Mouse (Mus musculus): ENCODE data around the gene Tdp1.

Gene Tdp1

DNA sequence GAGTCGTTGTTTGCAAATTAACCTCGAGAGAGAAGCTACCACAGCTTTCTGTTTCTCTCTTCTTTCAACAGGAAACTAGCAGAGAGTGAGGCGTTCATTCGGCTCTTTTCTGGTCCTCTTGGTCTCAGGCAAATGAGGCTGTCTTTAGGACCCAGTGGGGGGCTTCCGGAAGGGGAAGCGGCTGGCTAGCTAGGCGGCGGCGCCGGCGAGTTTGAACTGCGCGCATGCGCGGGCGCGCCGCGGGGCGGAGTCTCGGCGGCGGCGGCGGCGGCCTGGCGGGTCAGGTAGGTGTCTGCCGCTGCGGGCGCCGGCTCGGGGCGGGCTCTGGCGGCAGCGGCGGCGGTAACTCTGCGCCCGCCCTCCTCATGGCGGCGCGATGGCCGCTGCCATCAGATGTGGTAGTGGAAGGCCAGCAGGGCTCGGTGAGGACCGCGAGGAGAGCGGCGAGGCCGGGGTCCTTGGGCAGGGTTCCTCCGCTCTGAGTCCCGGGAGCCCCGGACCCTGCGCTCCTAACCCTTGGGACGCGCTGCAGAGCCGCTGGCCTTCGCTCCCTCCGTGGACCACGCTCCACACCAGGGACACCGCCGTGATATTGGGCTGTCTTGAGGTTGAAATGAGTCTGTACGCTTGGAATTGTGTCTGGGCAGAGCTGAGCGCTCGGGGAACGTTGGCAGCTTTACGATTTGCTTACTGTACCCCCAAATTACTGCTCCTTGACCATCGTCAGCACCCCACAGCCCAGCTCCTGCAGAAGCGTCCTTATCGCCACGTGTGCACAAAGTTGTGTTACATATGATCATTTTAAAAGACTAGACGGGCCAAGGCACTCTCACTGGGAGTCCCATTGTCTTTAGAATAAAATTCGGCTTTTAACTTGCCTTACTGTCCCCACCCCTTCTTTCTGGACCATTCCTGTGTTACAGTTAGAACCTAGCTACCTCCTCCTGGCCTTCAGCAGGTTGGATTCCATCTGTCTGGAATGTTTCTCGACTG is at the start of gene Tdp1, which contains the start of gene Efcab11:
TSS of gene Tdp1 (plus strand) at position 249 of the 993 bp plus-strand sequence.
TSS of gene Efcab11 (minus strand) at position 171 of the 993 bp plus-strand sequence.
- peak; percentile 88 for DNase-seq (ENCODE audit: low spot score)

DNA sequence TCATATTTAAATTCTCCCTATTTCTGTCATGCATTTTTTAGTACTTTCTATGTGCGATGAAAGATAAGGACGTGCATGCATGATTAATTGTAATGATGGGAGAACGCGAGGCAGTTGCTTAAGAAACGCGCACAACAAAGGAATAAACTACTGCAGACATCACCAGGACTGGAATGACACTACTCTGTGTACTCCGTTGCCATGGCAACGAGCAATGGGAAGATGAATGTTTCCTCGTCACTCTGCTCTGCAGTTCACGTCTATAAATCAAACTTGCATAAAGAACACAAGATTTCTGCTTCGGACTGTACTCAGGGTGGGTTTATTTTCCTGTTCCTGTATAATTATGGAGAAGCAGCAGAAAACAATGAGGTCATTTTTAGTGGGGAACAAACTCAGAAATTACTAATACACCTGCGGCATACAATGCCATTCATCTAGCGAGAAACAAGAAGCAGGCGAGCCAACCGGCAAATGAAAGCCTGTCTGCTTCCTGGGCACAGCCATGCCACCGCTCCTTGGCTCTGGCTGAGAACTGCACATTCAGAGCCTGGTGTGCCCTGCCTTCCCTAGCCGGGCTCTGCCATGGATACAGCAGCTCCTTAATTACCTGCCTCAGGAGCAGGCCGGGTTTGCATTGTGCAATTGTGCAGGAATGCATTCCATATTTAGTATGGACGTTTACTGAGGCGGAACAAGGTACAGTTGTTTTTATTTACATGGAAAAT is 47.7 kb upstream of the Tdp1 start:
- DNase-seq (ENCODE audit: low spot score): no peak

DNA sequence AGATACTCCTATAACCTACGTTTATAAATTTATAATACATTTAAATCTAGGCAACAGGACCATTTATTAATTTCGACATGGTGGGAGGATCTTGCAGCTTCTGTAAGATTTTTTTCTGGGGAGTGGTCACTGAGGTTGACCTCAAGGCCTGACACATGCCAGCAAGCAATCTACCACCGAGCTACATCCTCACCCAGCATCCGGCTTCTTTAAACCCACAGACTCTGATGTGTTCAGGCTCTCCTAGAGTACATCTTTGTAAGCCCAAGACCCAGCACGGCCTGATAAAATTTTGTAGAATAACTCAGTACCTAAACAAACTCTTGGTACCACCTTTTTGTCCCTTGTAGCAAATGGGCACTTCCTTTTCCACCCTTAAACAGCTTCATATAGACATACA is 46.8 kb upstream of the Tdp1 start:
- DNase-seq (ENCODE audit: low spot score): no peak

- no peak for DNase-seq (ENCODE audit: low spot score)
These were observed 46.2 kb upstream of the Tdp1 start for GRCm38 (mm10) chr12:99838109-99838508.

- no peak for DNase-seq (ENCODE audit: low spot score)
These were observed 45.6 kb upstream of the Tdp1 start for GRCm38 (mm10) chr12:99838703-99839102.

DNA sequence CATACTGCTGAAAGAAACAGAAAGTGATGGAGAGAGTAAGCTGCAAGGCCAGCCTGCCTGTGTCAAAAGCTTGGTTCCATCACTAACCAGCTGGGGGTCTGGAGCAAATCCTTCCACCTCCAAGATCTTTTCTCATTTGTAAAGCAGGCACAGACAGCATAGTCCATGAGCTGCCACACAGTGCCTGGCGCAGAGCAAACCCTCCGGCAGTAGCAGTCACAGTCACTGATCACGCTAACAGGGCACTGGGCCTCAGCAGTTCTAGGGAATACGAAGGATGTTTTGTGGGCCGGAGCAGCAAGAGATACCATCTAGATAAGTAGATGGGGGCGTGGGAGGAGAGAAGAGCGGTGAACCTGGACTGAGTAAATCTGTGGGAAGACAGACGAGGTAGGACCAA is 39.4 kb upstream of the Tdp1 start:
- no peak for DNase-seq (ENCODE audit: low spot score)

GRCm38 (mm10) chr12:99849996-99850395 is 34.3 kb upstream of the Tdp1 start:
- no peak for DNase-seq (ENCODE audit: low spot score)

DNA sequence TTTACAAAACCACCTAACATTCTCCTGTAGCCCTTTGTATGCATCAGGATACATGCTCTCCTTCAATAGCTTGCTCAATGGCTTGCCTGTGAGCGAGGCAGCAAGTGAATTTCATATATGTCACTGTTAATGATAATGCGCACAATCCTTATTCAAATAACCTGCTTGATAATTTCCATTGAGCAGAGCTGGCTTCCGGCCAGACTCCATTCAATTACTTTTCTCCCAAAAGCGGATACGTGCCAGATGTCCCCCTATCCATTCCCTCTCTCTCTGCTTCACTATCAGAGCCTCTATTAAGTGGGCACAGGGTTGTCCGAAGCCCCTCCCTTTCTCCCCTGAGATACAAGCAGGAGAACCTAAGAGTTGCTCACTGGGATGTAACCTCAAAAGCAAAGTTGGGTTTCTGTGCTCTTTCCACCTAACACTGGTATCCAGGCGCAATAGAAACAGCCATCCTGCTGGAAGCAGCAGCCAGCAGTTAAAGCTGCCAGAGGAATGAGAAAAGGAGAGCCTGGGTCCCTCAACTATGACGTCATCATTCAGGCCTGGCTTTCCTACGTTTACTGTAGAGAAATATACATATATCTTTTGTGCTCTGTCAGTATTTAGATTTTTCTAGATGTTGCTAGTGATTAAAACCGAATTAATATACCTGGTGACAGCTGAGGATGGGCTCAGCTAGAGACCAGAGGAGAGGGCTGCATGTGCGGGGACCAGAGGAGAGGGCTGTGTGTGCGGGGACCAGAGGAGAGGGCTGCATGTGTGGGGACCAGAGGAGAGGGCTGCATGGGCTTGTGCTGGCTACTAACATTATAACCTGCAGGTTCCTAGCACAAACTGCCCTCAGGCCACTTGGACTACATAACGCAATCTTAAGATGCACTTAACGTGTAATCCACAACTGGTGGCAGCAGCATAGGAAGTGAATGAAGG is 30.7 kb upstream of the Tdp1 start:
- no peak for DNase-seq (ENCODE audit: low spot score)

DNA sequence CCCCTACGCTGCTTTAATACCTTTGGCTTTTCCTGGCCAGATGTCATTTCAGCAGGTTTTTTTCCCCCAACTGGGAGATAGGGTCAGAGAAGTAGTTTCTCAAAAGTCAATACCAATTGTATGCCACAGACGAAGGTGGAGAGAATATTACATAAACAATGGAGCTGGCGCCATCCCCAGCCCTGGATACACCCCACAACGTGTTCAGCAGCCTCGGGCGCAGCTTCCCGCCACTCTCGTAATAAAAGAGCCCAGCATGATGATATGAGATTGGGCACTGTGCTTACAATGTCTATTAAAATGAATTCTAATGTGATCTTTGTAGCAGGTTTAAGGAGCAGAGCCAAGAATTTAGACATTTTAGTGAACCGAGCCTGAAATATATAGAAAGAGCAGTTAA is 28.3 kb upstream of the Tdp1 start:
- DNase-seq (ENCODE audit: low spot score): no peak

DNA sequence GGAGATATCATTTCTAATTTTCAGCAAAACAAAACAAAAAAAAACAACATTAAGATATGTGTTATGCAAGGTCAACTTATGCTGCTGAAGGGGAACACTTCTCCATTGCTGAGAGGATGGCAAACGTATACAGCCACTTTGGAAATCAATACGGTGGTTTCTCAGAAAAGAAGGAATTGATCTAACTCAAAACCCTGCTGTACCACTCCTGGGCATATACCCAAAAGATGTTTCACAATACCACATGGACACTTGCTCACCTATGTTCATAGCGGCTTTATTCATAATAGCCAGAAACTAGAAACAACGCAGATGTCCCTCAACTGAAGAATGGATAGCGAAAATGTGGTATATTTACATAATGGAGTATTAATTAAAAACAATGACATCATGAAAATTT is 25.7 kb upstream of the Tdp1 start:
- DNase-seq (ENCODE audit: low spot score): no peak

DNA sequence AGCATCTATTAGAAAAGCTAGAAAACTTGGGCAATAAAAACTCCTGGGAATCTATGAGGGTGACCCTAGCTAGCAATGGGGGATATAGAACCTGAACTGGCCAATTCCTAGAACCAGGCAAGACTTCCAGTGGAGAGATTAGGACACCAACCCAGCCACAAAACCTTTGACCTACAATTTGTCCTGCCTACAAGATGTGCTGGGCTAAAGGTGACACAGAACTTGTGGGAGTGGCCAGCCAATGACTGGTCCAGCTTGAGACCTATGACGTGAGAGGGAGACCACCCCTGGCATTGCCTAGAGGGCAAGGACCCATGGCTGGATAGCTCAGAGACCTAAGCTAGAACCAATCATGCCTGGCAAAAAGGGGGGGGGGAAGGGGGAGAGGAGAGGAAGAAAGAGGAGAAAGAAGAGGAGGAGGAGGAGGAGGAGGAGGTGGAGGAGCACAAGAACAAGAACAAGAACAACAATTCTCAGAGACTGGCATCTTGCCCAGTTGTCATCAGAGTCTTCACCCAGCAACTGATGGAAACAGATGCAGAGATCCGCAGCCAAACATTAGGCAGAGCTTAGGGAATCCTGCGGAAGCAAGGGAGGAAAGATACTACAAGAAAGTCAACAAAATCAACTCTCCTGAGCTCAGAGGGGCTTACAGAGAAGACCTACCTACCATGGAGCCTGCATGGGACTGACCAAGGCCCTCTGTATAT is 24.8 kb upstream of the Tdp1 start:
- no peak for DNase-seq (ENCODE audit: low spot score)

GRCm38 (mm10) chr12:99860981-99861380 is 23.3 kb upstream of the Tdp1 start:
- DNase-seq (ENCODE audit: low spot score): no peak

DNA sequence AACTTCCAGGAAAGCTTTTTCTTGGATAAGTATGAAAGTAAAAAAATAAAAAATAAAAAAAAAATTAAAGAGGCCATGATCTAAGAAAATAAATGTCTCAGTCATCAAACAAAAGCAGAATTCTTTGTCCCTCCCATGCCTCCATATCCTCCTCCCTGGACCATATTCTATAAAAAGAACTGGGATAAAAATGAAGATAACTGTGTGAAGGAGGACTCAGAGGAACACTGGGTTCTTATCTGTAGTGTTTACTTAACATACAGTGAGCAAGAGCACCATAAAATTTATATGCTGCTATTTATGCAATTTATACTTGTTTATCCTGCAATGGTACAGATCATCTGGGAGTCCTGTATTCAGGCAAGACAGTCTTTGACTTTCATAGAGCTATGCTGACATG is 19.7 kb upstream of the Tdp1 start:
- DNase-seq (ENCODE audit: low spot score): no peak

- no peak for DNase-seq (ENCODE audit: low spot score)
These were observed 15.5 kb upstream of the Tdp1 start for GRCm38 (mm10) chr12:99868821-99869220.

DNA sequence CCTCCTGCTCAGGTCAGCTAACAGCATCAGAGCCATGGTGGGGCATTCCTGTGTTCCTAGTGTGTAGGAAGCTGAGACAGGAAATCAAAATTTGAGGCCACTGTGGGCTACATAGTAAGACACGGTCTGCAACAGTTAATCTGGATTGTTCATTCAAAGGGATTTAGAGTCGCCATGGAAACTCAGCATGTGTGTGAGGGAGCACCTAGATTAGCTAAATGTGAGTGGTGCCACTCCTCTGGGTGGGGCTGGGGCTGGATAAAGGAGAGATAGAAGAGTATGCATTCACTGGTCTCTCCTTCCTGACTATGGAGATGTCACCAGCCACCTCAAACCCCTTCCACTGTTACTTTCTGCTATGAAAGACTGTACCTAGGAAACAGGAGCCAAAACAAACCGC is 10.9 kb upstream of the Tdp1 start:
- DNase-seq (ENCODE audit: low spot score): no peak

- DNase-seq (ENCODE audit: low spot score): no peak
These were observed 9.7 kb upstream of the Tdp1 start for GRCm38 (mm10) chr12:99874609-99875008.

DNA sequence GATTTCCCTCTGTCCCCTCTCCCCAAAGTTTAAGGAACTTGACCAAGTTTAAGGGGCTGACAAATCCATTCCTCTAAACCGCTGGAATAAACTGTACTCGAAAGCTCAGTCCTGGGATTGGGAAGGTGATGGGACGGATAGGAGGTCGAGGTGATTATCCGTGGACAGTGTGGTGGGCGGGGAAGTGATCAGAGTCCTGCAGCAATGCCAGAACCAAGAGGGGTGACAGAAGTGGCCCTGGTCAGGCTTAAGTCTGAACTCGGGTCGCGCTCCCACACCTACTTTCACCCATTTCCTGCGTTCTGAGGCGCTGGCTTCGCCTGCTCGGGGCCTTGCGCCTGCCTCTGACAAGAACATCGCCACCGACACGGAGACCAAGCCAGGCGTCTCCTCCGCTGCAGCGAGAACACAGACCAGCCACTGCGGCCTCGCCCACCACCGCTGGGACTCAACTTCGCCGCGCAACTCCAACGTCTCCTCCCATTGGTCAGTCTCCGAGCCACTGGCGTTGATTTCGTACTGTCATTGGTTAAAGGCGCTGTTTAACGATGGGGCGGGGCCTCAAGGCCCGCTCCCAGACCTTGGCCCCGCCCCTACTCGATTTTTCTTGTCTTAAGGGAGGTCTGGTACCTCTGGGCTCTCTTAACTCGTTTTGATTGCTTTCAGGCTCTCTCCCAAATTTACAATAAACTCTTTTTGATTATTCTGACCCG is 1.2 kb upstream of the Tdp1 start:
- peak; percentile 81 for DNase-seq (ENCODE audit: low spot score)

DNA sequence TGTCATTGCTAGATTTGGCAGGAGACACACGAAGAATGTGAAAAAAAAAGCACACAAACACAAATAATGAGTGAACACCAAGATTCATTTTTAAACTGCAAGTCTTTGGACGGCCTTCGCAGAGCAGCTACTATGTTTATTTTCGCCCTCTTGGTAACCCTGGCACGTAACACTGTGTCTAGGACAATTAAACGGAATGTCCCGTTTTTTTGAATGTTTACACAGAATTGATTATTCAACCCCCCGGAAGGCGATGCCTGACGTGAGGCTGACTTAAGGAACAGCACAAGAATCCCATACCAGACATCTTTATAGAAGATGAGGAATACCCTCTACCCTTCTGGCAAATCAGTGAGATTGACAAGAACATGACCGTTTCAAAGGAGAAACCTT is 608 bp upstream of the Tdp1 start:
- DNase-seq (ENCODE audit: low spot score): no peak

DNA sequence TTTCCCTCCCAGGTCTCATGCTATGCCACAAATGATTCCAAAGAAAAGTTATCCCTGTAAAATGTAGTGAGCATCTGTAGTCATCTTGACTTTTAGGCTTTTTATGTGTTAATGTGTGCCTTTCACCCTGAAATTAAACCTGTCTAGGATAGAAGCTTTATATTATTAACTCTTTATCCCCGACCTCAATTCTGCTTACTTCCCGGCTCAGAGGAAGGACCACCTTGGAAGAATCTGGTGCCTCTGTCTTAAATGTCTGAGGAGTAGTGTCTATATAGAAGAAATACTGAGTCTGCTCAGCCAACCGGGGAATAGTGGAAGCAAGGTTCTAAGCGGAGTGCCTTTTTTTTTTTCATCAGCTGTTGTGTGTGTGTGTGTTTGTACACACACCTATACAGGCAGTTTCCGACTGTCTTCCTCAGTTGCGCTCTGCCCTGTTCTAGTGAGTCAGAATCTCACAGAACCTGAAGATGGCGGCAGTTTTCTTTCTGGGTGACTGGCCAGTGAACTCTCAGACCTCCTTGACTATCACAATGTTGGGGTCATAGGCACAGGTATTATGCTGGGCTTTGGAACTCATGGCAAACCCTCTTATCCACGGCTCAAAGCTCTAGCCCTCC is 1.1 kb downstream of the Tdp1 start:
- no peak for DNase-seq (ENCODE audit: low spot score)

DNA sequence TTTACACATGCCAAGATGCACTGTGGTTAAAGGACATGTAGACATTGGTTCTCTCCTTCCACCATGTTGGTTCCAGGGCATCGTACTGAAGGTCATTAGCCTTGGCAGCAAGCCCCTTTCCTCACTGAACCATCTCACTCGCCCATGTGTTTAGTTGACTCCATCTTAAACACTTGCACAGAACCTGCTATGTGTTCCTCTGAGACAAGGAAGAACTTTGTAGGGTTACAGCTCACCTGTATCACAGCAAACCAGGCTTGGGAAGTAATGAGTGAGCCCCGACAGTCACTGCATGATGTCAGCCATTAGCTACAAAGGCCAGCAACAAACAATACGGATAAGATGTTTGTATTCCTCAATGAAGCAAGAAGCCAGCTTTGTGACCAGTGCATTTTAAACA is 13.5 kb downstream of the Tdp1 start:
- no peak for DNase-seq (ENCODE audit: low spot score)

All from ovary, adult 18-20 months (tissue).